Mouse (Mus musculus): ENCODE measurements around the gene Sdc4. TPM values are rescaled to one million over a fixed set of nuclear protein-coding genes. Genes with fewer than 3 reads are reported as not detected.

Gene Sdc4
- polyA plus RNA-seq, 1 experiment from 2014 or later: 10.4 TPM

- ATAC-seq (ENCODE audit: low FRiP score, low read depth): no peak
- no peak overlapping the region for H3K9ac ChIP-seq
Measured at GRCm38 (mm10) chr2:164457942-164458341, 14.3 kb upstream of the Sdc4 start.

GRCm38 (mm10) chr2:164456864-164457300 is 13.2 kb upstream of the Sdc4 start, which contains the start of gene Sys1:
TSS of gene Sys1 (plus strand) at chr2:164456964.
- Histone ChIP-seq H3K9me3 (no peaks in the 10 kb centered on the region), H3K36me3 (no peaks in the 10 kb centered on the region), H3K4me3 (0 out of 2 replicates have a peak within 1 kb of the TSS, but pooled peaks have one; percentile 10), H3K9ac (0 out of 2 replicates have a peak within 1 kb of the TSS, but pooled peaks have one; percentile 16), H3K4me2 (peak within 1 kb of the TSS; percentile 25), H3K27ac (replicated peaks) (no peak within 1 kb of the TSS), H3K27me3 (no peaks in the 10 kb centered on the region), H3K4me1 (replicated peaks) (peaks cover 3% of the 10 kb centered on the region)
- ATAC-seq (ENCODE audit: low FRiP score, low read depth): no peak
- WGBS: 2% methylated on average over 7 of the region's 7 CpGs

More at GRCm38 (mm10) chr2:164457942-164458341, 14.3 kb upstream of the Sdc4 start:
- Histone ChIP-seq H3K27me3 (no peaks in the 10 kb centered on the region), H3K36me3 (0 out of 2 replicates have a peak, but pooled peaks cover 3% of the 10 kb centered on the region), H3K27ac (replicated peaks) (no peak overlapping the region), H3K4me3 (no peak overlapping the region), H3K9me3 (no peaks in the 10 kb centered on the region), H3K4me1 (replicated peaks) (peaks cover 14% of the 10 kb centered on the region), H3K4me2 (no peak overlapping the region)
- 60% methylated on average over 7 of the region's 7 CpGs for WGBS

DNA sequence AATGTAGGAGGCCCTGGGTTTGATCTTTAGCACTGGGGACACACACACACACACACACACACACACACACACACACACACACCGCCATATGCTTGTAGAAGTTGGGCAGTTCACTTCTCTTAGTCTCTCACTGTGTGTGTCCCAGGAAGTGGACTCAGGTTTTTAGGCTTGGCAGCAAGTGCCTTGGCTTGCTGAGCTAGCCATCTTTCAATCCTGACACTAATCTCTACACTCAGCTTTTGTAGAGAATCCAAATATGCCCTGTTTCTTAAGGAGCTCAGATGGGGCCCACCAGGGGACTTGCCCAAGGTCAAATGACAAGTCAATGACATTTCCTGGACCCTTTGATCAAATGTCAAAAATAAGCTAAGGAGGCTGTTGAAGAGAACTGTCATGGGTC is 12.7 kb upstream of the Sdc4 start:
- Histone ChIP-seq H3K4me1 (replicated peaks) (no peaks in the 10 kb centered on the region), H3K9me3 (no peaks in the 10 kb centered on the region), H3K9ac (no peak overlapping the region), H3K36me3 (no peaks in the 10 kb centered on the region), H3K4me2 (peak overlapping the region; percentile 25; the same call in 1 of the 2 replicates), H3K4me3 (no peak overlapping the region), H3K27ac (replicated peaks) (no peak overlapping the region), H3K27me3 (no peaks in the 10 kb centered on the region)
- ATAC-seq (ENCODE audit: low FRiP score, low read depth): no peak
- 82% methylated on average over 1 of the region's 1 CpGs for WGBS

- Histone ChIP-seq H3K27me3 (no peaks in the 10 kb centered on the region), H3K36me3 (no peaks in the 10 kb centered on the region), H3K9ac (no peak overlapping the region), H3K4me3 (no peak overlapping the region), H3K4me1 (replicated peaks) (no peaks in the 10 kb centered on the region), H3K9me3 (no peaks in the 10 kb centered on the region), H3K4me2 (no peak overlapping the region), H3K27ac (replicated peaks) (no peak overlapping the region)
- no peak for ATAC-seq (ENCODE audit: low FRiP score, low read depth)
- WGBS: 75% methylated on average over 6 of the region's 6 CpGs
Measured at GRCm38 (mm10) chr2:164455421-164456190, 11.9 kb upstream of the Sdc4 start.

DNA sequence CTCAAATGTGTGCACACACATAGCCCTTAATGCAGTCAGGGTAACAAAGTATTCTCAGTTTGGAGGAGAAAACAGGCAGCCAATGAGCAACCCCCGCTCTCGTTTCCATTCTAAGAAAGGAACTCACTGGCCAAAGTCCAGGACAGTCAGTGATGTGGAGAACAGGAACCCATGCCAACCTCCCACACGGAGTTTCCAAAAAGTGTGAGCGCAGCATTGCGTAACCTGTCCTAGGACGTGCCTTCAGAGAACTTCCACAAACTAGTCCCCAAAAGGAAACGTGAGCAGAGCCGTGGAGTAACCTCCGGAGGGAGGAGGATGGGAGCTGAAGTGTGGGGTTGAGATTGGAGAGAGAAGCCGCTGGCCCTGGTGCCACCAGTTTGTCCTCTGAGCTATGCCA is 11.2 kb upstream of the Sdc4 start:
- H3K4me2 ChIP-seq: no peak overlapping the region
- H3K4me3 ChIP-seq: no peak overlapping the region
- WGBS: 79% methylated on average over 10 of the region's 10 CpGs
- no peaks in the 10 kb centered on the region for H3K27me3 ChIP-seq
- H3K27ac ChIP-seq (replicated peaks): no peak overlapping the region
- H3K9me3 ChIP-seq: no peaks in the 10 kb centered on the region
- H3K9ac ChIP-seq: no peak overlapping the region
- H3K36me3 ChIP-seq: no peaks in the 10 kb centered on the region
- no peaks in the 10 kb centered on the region for H3K4me1 ChIP-seq (replicated peaks)
- ATAC-seq (ENCODE audit: low FRiP score, low read depth): no peak

GRCm38 (mm10) chr2:164453887-164454500 is 10.3 kb upstream of the Sdc4 start:
- Histone ChIP-seq H3K36me3 (no peaks in the 10 kb centered on the region), H3K9me3 (no peaks in the 10 kb centered on the region), H3K4me3 (no peak overlapping the region), H3K4me1 (replicated peaks) (no peaks in the 10 kb centered on the region), H3K9ac (no peak overlapping the region), H3K27me3 (no peaks in the 10 kb centered on the region), H3K27ac (replicated peaks) (no peak overlapping the region), H3K4me2 (no peak overlapping the region)
- ATAC-seq (ENCODE audit: low FRiP score, low read depth): no peak
- 70% methylated on average over 7 of the region's 7 CpGs for WGBS

- Histone ChIP-seq H3K4me3 (no peak overlapping the region), H3K4me1 (replicated peaks) (no peaks in the 10 kb centered on the region), H3K4me2 (no peak overlapping the region), H3K9ac (no peak overlapping the region), H3K9me3 (no peaks in the 10 kb centered on the region), H3K27me3 (no peaks in the 10 kb centered on the region), H3K36me3 (no peaks in the 10 kb centered on the region), H3K27ac (replicated peaks) (no peak overlapping the region)
- ATAC-seq (ENCODE audit: low FRiP score, low read depth): no peak
- 85% methylated on average over 14 of the region's 14 CpGs for WGBS
Measured at GRCm38 (mm10) chr2:164453047-164453757, 9.5 kb upstream of the Sdc4 start.

GRCm38 (mm10) chr2:164452000-164452676 is 8.5 kb upstream of the Sdc4 start:
- H3K4me2 ChIP-seq: no peak overlapping the region
- H3K27me3 ChIP-seq: no peaks in the 10 kb centered on the region
- 53% methylated on average over 13 of the region's 13 CpGs for WGBS
- no peaks in the 10 kb centered on the region for H3K9me3 ChIP-seq
- no peak overlapping the region for H3K27ac ChIP-seq (replicated peaks)
- ATAC-seq (ENCODE audit: low FRiP score, low read depth): no peak
- no peak overlapping the region for H3K9ac ChIP-seq
- no peaks in the 10 kb centered on the region for H3K36me3 ChIP-seq
- H3K4me3 ChIP-seq: no peak overlapping the region
- H3K4me1 ChIP-seq (replicated peaks): no peaks in the 10 kb centered on the region

DNA sequence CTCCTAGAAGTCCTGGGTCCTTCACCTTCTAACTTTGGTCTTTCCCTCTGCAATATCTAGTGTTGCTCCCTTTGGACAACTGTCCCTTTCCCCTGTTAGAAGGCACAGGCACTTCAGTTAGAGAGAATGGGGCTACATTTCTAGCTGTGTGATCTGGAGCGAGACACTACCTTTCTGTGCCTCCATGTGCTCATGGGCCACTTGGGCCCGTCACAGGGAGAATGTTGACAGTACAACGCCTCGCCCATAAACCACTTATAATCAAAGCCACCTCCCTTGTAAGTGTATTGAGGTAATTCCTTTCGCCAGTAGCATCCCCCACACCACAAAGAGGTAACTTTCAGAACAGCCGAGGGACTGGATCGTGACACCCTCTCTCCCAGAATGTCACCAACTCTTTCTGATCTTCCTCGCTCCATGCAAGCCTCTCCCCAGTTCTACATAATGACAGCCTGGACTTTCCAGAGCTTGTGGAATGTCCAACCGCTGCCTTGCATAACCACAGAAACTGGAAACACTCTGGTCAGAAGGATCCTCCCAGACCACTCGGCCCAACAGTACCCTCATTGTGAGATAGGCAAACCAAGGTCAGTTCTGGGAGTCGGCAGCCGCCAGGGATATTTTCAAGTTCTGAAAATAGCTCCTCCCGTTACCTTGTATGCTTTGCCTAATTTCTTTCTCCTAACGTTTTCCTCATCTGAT is 5.8 kb upstream of the Sdc4 start:
- no peak overlapping the region for H3K4me3 ChIP-seq
- 94% methylated on average over 14 of the region's 14 CpGs for WGBS
- ATAC-seq (ENCODE audit: low FRiP score, low read depth): no peak

GRCm38 (mm10) chr2:164448921-164449320 is 5.2 kb upstream of the Sdc4 start:
- H3K36me3 ChIP-seq: no peaks in the 10 kb centered on the region
- WGBS: 85% methylated on average over 5 of the region's 5 CpGs
- H3K27me3 ChIP-seq: no peaks in the 10 kb centered on the region
- no peaks in the 10 kb centered on the region for H3K9me3 ChIP-seq
- ATAC-seq (ENCODE audit: low FRiP score, low read depth): no peak
- no peaks in the 10 kb centered on the region for H3K4me1 ChIP-seq (replicated peaks)
- H3K27ac ChIP-seq (replicated peaks): no peak overlapping the region
- H3K9ac ChIP-seq: no peak overlapping the region
- H3K4me3 ChIP-seq: no peak overlapping the region
- H3K4me2 ChIP-seq: no peak overlapping the region

More for the DNA sequence above, 5.8 kb upstream of the Sdc4 start:
- no peaks in the 10 kb centered on the region for H3K4me1 ChIP-seq (replicated peaks)
- no peak overlapping the region for H3K9ac ChIP-seq
- no peak overlapping the region for H3K4me2 ChIP-seq
- no peak overlapping the region for H3K27ac ChIP-seq (replicated peaks)
- no peaks in the 10 kb centered on the region for H3K36me3 ChIP-seq
- H3K9me3 ChIP-seq: no peaks in the 10 kb centered on the region
- H3K27me3 ChIP-seq: no peaks in the 10 kb centered on the region

- Histone ChIP-seq H3K36me3 (no peaks in the 10 kb centered on the region), H3K9ac (no peak overlapping the region), H3K4me3 (no peak overlapping the region), H3K27me3 (no peaks in the 10 kb centered on the region), H3K9me3 (no peaks in the 10 kb centered on the region), H3K4me2 (no peak overlapping the region), H3K4me1 (replicated peaks) (peaks cover 5% of the 10 kb centered on the region), H3K27ac (replicated peaks) (no peak overlapping the region)
- ATAC-seq (ENCODE audit: low FRiP score, low read depth): no peak
- 82% methylated on average over 1 of the region's 1 CpGs for WGBS
Measured at GRCm38 (mm10) chr2:164448140-164448539, 4.5 kb upstream of the Sdc4 start.

Measured in hindbrain, embryonic 15.5 days (tissue).